Mouse (Mus musculus): ENCODE data around the gene Tnfrsf18. TPM values are rescaled to one million over a fixed set of nuclear protein-coding genes. Genes with fewer than 3 reads are reported as not detected.

The Tnfrsf18 gene
- polyA plus RNA-seq, 1 experiment from 2014 or later = 1.6 TPM

MicroRNAs within 50 kb of the gene (microRNA counts, 519-probe panel; counts per million panel counts)
- microRNA mmu-miR-200a (not detected), microRNA mmu-miR-200b (2,385 counts per million, percentile 21 among the panel's probes with 10 or more counts), microRNA mmu-miR-429 (not detected)

Small RNA genes lying within 50 kb of the gene (microRNA-seq; reads per million reads assigned to microRNA genes)
- gene Mir200a (3.4 reads per million, percentile 15 among the genes with 10 or more reads in this experiment), gene Mir200b (16.2 reads per million, percentile 33 among the genes with 10 or more reads in this experiment), gene Mir429 (50.2 reads per million, percentile 47 among the genes with 10 or more reads in this experiment)

Other genes with a start within 250 kb of the Tnfrsf18 start
- gene Tmem88b, start 240.3 kb upstream of the Tnfrsf18 start, polyA plus RNA-seq (2015; fragmentation: Nextera tagmentation; extraction: Ambion mirVana) = 0.49 and 1.1 TPM in 2 replicates
- not detected in 2 replicates for gene Ankrd65, start 235.7 kb upstream of the Tnfrsf18 start, polyA plus RNA-seq (2015; fragmentation: Nextera tagmentation; extraction: Ambion mirVana)
- gene Mrpl20, start 223.3 kb upstream of the Tnfrsf18 start, polyA plus RNA-seq (2015; fragmentation: Nextera tagmentation; extraction: Ambion mirVana) = 249 and 265 TPM in 2 replicates
- 155 and 185 TPM in 2 replicates for gene Ccnl2, start 213.7 kb upstream of the Tnfrsf18 start, polyA plus RNA-seq (2015; fragmentation: Nextera tagmentation; extraction: Ambion mirVana)
- gene Aurkaip1, start 194.9 kb upstream of the Tnfrsf18 start, polyA plus RNA-seq (2015; fragmentation: Nextera tagmentation; extraction: Ambion mirVana) = 139 and 145 TPM in 2 replicates
- 29.3 and 33.9 TPM in 2 replicates for gene Mxra8, start 186.5 kb upstream of the Tnfrsf18 start, polyA plus RNA-seq (2015; fragmentation: Nextera tagmentation; extraction: Ambion mirVana)
- 8.6 and 14.6 TPM in 2 replicates for gene Dvl1, start 178.8 kb upstream of the Tnfrsf18 start, polyA plus RNA-seq (2015; fragmentation: Nextera tagmentation; extraction: Ambion mirVana)
- gene Tas1r3, start 162.8 kb upstream of the Tnfrsf18 start, polyA plus RNA-seq (2015; fragmentation: Nextera tagmentation; extraction: Ambion mirVana) = 0.45 and 0.72 TPM in 2 replicates
- gene Cptp, start 156.7 kb upstream of the Tnfrsf18 start, polyA plus RNA-seq (2015; fragmentation: Nextera tagmentation; extraction: Ambion mirVana) = 21.1 and 25.2 TPM in 2 replicates
- gene Ints11, start 156.6 kb upstream of the Tnfrsf18 start, polyA plus RNA-seq (2015; fragmentation: Nextera tagmentation; extraction: Ambion mirVana) = 63.7 and 69.8 TPM in 2 replicates
- 51.5 and 55.4 TPM in 2 replicates for gene Pusl1, start 134.4 kb upstream of the Tnfrsf18 start, polyA plus RNA-seq (2015; fragmentation: Nextera tagmentation; extraction: Ambion mirVana)
- 68.4 and 72.3 TPM in 2 replicates for gene Acap3, start 134.3 kb upstream of the Tnfrsf18 start, polyA plus RNA-seq (2015; fragmentation: Nextera tagmentation; extraction: Ambion mirVana)
- gene Ube2j2, start 82.3 kb upstream of the Tnfrsf18 start, polyA plus RNA-seq (2015; fragmentation: Nextera tagmentation; extraction: Ambion mirVana) = 121 and 126 TPM in 2 replicates
- 10.6 and 19.0 TPM in 2 replicates for gene C1qtnf12, start 63.8 kb upstream of the Tnfrsf18 start, polyA plus RNA-seq (2015; fragmentation: Nextera tagmentation; extraction: Ambion mirVana)
- 25.1 and 25.5 TPM in 2 replicates for gene B3galt6, start 33.5 kb upstream of the Tnfrsf18 start, polyA plus RNA-seq (2015; fragmentation: Nextera tagmentation; extraction: Ambion mirVana)
- gene Sdf4, start 33.3 kb upstream of the Tnfrsf18 start, polyA plus RNA-seq (2015; fragmentation: Nextera tagmentation; extraction: Ambion mirVana) = 132 and 139 TPM in 2 replicates
- gene Tnfrsf4, start 12.3 kb upstream of the Tnfrsf18 start, polyA plus RNA-seq (2015; fragmentation: Nextera tagmentation; extraction: Ambion mirVana) = 0.77 and 1.2 TPM in 2 replicates
- not detected in 2 replicates for gene Ttll10, start 33.2 kb downstream of the Tnfrsf18 start, polyA plus RNA-seq (2015; fragmentation: Nextera tagmentation; extraction: Ambion mirVana)
- 25.0 and 27.7 TPM in 2 replicates for gene 9430015G10Rik, start 83.8 kb downstream of the Tnfrsf18 start, polyA plus RNA-seq (2015; fragmentation: Nextera tagmentation; extraction: Ambion mirVana)
- gene Rnf223, start 104.3 kb downstream of the Tnfrsf18 start, polyA plus RNA-seq (2015; fragmentation: Nextera tagmentation; extraction: Ambion mirVana) = 0.66 and 0.69 TPM in 2 replicates
- 120 and 122 TPM in 2 replicates for gene Agrn, start 171.3 kb downstream of the Tnfrsf18 start, polyA plus RNA-seq (2015; fragmentation: Nextera tagmentation; extraction: Ambion mirVana)
- 0.84 and 2.2 TPM in 2 replicates for gene Isg15, start 174.7 kb downstream of the Tnfrsf18 start, polyA plus RNA-seq (2015; fragmentation: Nextera tagmentation; extraction: Ambion mirVana)
- 5.1 and 5.6 TPM in 2 replicates for gene AW011738, start 177.1 kb downstream of the Tnfrsf18 start, polyA plus RNA-seq (2015; fragmentation: Nextera tagmentation; extraction: Ambion mirVana)
- 1.8 TPM in 2 replicates for gene Perm1, start 189.7 kb downstream of the Tnfrsf18 start, polyA plus RNA-seq (2015; fragmentation: Nextera tagmentation; extraction: Ambion mirVana)
- gene Plekhn1, start 208.7 kb downstream of the Tnfrsf18 start, polyA plus RNA-seq (2015; fragmentation: Nextera tagmentation; extraction: Ambion mirVana) = 26.1 and 27.3 TPM in 2 replicates
- gene Noc2l, start 209.8 kb downstream of the Tnfrsf18 start, polyA plus RNA-seq (2015; fragmentation: Nextera tagmentation; extraction: Ambion mirVana) = 49.5 and 54.8 TPM in 2 replicates
- gene Samd11, start 229.5 kb downstream of the Tnfrsf18 start, polyA plus RNA-seq (2015; fragmentation: Nextera tagmentation; extraction: Ambion mirVana) = 2.1 and 2.9 TPM in 2 replicates